In genomic region chr7:129872208-129872790, GRCm38 (mm10) we compare ENCODE assay signal across 21 mouse cellular contexts.
DNase-seq lines count a peak whose midpoint lies in the region; ATAC-seq and TF ChIP-seq lines count a peak whose summit lies in the region.
"Had no signal": no experiment of that assay in that cellular context is flagged by ENCODE, and none has a peak within 500 bp of the region (broad histone marks: within the 10 kb centered on the region; RNA-seq: fewer than 3 reads in every experiment).

No protein-coding gene starts in this region.

- H3K27me3 ChIP-seq in embryonic facial prominence, embryonic 10.5 days (replicated peaks; ENCODE audit: low read depth, poor library complexity, severe bottlenecking), result no peaks in the 10 kb centered on the region
- no peaks in the 10 kb centered on the region for H3K27me3 ChIP-seq in embryonic facial prominence, embryonic 14.5 days (replicated peaks; ENCODE audit: control insufficient read depth, insufficient read depth, low read length)
- H3K27me3 ChIP-seq in limb, embryonic 14.5 days (ENCODE audit: control insufficient read depth, insufficient read depth, low read length), result no peaks in the 10 kb centered on the region
- H3K27me3 ChIP-seq in forebrain, embryonic 15.5 days, result no peaks in the 10 kb centered on the region
- H3K27me3 ChIP-seq: forebrain, embryonic 13.5 days; heart, embryonic 15.5 days; hindbrain, embryonic 13.5 days; intestine, embryonic 15.5 days had no signal

- WGBS in embryonic facial prominence, embryonic 10.5 days, result 52% methylated on average over 11 of the region's 11 CpGs
- WGBS in embryonic facial prominence, embryonic 14.5 days, result 47% methylated on average over 11 of the region's 11 CpGs
- WGBS in limb, embryonic 14.5 days, result 39% methylated on average over 11 of the region's 11 CpGs
- WGBS in forebrain, embryonic 15.5 days, result 69% methylated on average over 11 of the region's 11 CpGs

- 0 out of 2 replicates have a peak, but pooled peaks have one; percentile 22 for ATAC-seq in embryonic facial prominence, embryonic 14.5 days (ENCODE audit: low read depth)
- peak; percentile 65 for ATAC-seq in limb, embryonic 14.5 days (ENCODE audit: low FRiP score, low read depth)
- ATAC-seq in forebrain, embryonic 15.5 days (replicated peaks), result no peak
- no peak for ATAC-seq in inflammation-experienced regulatory T-cells, adult 6 months
- ATAC-seq: forebrain, embryonic 13.5 days; hindbrain, postnatal 0 days; intestine, embryonic 15.5 days had no signal

- no peak overlapping the region for H3K4me2 ChIP-seq in embryonic facial prominence, embryonic 14.5 days (ENCODE audit: low read depth, low read length)
- no peak overlapping the region for H3K4me2 ChIP-seq in limb, embryonic 14.5 days (replicated peaks; ENCODE audit: low read depth, low read length, severe bottlenecking)
- no peak overlapping the region for H3K4me2 ChIP-seq in forebrain, embryonic 15.5 days (replicated peaks)
- H3K4me2 ChIP-seq: forebrain, embryonic 13.5 days; heart, embryonic 11.5 days; heart, embryonic 15.5 days; hindbrain, embryonic 13.5 days; intestine, embryonic 15.5 days had no signal

- H3K4me1 ChIP-seq in embryonic facial prominence, embryonic 10.5 days, result peaks cover 37% of the 10 kb centered on the region
- 0 out of 2 replicates have a peak, but pooled peaks cover 5% of the 10 kb centered on the region for H3K4me1 ChIP-seq in embryonic facial prominence, embryonic 14.5 days (ENCODE audit: control insufficient read depth, insufficient read depth, low read length)
- peaks cover 22% of the 10 kb centered on the region for H3K4me1 ChIP-seq in limb, embryonic 14.5 days (ENCODE audit: control insufficient read depth, insufficient read depth, low read length)
- H3K4me1 ChIP-seq in forebrain, embryonic 15.5 days, result 0 out of 2 replicates have a peak, but pooled peaks cover 3% of the 10 kb centered on the region
- H3K4me1 ChIP-seq: forebrain, embryonic 13.5 days; hindbrain, embryonic 13.5 days had no signal

- no peaks in the 10 kb centered on the region for H3K9me3 ChIP-seq in embryonic facial prominence, embryonic 10.5 days
- no peaks in the 10 kb centered on the region for H3K9me3 ChIP-seq in embryonic facial prominence, embryonic 14.5 days (ENCODE audit: control insufficient read depth, low read length)
- no peaks in the 10 kb centered on the region for H3K9me3 ChIP-seq in limb, embryonic 14.5 days (ENCODE audit: control insufficient read depth, low read length)
- H3K9me3 ChIP-seq in forebrain, embryonic 15.5 days, result no peaks in the 10 kb centered on the region
- H3K9me3 ChIP-seq: forebrain, embryonic 13.5 days; heart, embryonic 15.5 days; hindbrain, embryonic 13.5 days; intestine, embryonic 15.5 days had no signal

- H3K27ac ChIP-seq in embryonic facial prominence, embryonic 10.5 days (replicated peaks), result peak overlapping the region; percentile 77
- no peak overlapping the region for H3K27ac ChIP-seq in embryonic facial prominence, embryonic 14.5 days (replicated peaks; ENCODE audit: low read depth, low read length)
- H3K27ac ChIP-seq in limb, embryonic 14.5 days (replicated peaks; ENCODE audit: low read depth, low read length), result peak overlapping the region; percentile 34; the same call in 1 of the 2 replicates
- H3K27ac ChIP-seq in forebrain, embryonic 15.5 days (replicated peaks), result no peak overlapping the region
- H3K27ac ChIP-seq: forebrain, embryonic 13.5 days; heart, adult 2 months; heart, embryonic 15.5 days; hindbrain, embryonic 13.5 days; hindbrain, postnatal 0 days; intestine, embryonic 15.5 days had no signal

- TF ChIP-seq POLR2A in limb, embryonic 14.5 days (IDR thresholded peaks at IDR 0.05; ENCODE audit: borderline replicate concordance, extremely low read depth, insufficient read depth, insufficient read length), result no peak

- DNase-seq in NIH3T3 (ENCODE audit: low read depth), result peak; percentile 22
- DNase-seq in embryonic facial prominence, embryonic 10.5 days (ENCODE audit: low spot score), result peak; percentile 37
- no peak for DNase-seq in embryonic facial prominence, embryonic 14.5 days (ENCODE audit: low spot score)
- peak; percentile 68 for DNase-seq in limb, embryonic 14.5 days (ENCODE audit: low spot score)
- DNase-seq in urinary bladder, postnatal 4 days (ENCODE audit: low spot score in 2 of 2), result no peak
- DNase-seq: adrenal gland, adult 8-10 months; cerebellum, adult 11-12 months; cerebellum, adult 9-11 months; cerebellum, postnatal 36 days; gastrocnemius, postnatal 10 days; heart, adult 2 months; heart, postnatal 14 days; kidney, adult 18-20 months had no signal

- H3K36me3 ChIP-seq in embryonic facial prominence, embryonic 10.5 days (replicated peaks), result no peaks in the 10 kb centered on the region
- H3K36me3 ChIP-seq in embryonic facial prominence, embryonic 14.5 days (ENCODE audit: control insufficient read depth, insufficient read depth, low read length), result no peaks in the 10 kb centered on the region
- H3K36me3 ChIP-seq in limb, embryonic 14.5 days (ENCODE audit: control insufficient read depth, insufficient read depth, low read length), result no peaks in the 10 kb centered on the region
- no peaks in the 10 kb centered on the region for H3K36me3 ChIP-seq in forebrain, embryonic 15.5 days
- H3K36me3 ChIP-seq: heart, embryonic 15.5 days; hindbrain, embryonic 13.5 days; intestine, embryonic 15.5 days had no signal

- H3K4me3 ChIP-seq in embryonic facial prominence, embryonic 10.5 days, result no peak overlapping the region
- H3K4me3 ChIP-seq in embryonic facial prominence, embryonic 14.5 days (ENCODE audit: low read depth, low read length), result no peak overlapping the region
- H3K4me3 ChIP-seq in limb, embryonic 14.5 days (replicated peaks; ENCODE audit: low read length), result no peak overlapping the region
- H3K4me3 ChIP-seq in forebrain, embryonic 15.5 days, result no peak overlapping the region
- H3K4me3 ChIP-seq: forebrain, embryonic 13.5 days; heart, adult 2 months; heart, embryonic 15.5 days; hindbrain, embryonic 13.5 days; intestine, embryonic 15.5 days had no signal

- no peak overlapping the region for H3K9ac ChIP-seq in embryonic facial prominence, embryonic 14.5 days (ENCODE audit: low read depth, low read length)
- no peak overlapping the region for H3K9ac ChIP-seq in limb, embryonic 14.5 days (ENCODE audit: low read depth, low read length, severe bottlenecking)
- H3K9ac ChIP-seq in forebrain, embryonic 15.5 days (replicated peaks), result no peak overlapping the region
- H3K9ac ChIP-seq: forebrain, embryonic 13.5 days; heart, embryonic 15.5 days; hindbrain, embryonic 13.5 days; intestine, embryonic 15.5 days had no signal

Comparison
In these comparisons a context has a peak if more than half of its experiments do, and no peak if none do; other contexts are left out.
1. DNase-seq: peak in NIH3T3 (single experiment), embryonic facial prominence, embryonic 10.5 days (single experiment) and limb, embryonic 14.5 days (single experiment); none in embryonic facial prominence, embryonic 14.5 days (single experiment) and urinary bladder, postnatal 4 days (0 of 2).
2. H3K27ac ChIP-seq: peak in embryonic facial prominence, embryonic 10.5 days (single experiment) and limb, embryonic 14.5 days (single experiment); none in embryonic facial prominence, embryonic 14.5 days (single experiment) and forebrain, embryonic 15.5 days (single experiment).
3. ATAC-seq: peak in embryonic facial prominence, embryonic 14.5 days (single experiment) and limb, embryonic 14.5 days (single experiment); none in forebrain, embryonic 15.5 days (single experiment) and inflammation-experienced regulatory T-cells, adult 6 months (single experiment).